Mouse (Mus musculus) olfactory bulb, adult 2 months (tissue): ENCODE results near the gene Pdzrn4. TPM values are rescaled to one million over a fixed set of nuclear protein-coding genes. Genes with fewer than 3 reads are reported as not detected.

Experiments used
- H3K27ac ChIP-seq: fragments of 200-500 bp; 2 replicates; pipeline ENCODE4 v1.5.1; 2012; ENCODE audit warnings: low read depth, low read length; ENCODE audit not compliant: insufficient read depth
- H3K4me1 ChIP-seq: fragments of 200-500 bp; 2 replicates; pipeline ENCODE4 v1.6.1; 2012; ENCODE audit warnings: low read length; ENCODE audit not compliant: control insufficient read depth, insufficient read depth
- H3K4me3 ChIP-seq: fragments of 200-500 bp; 2 replicates; pipeline ENCODE4 v1.5.1; 2012; ENCODE audit warnings: mild to moderate bottlenecking, low read depth, low read length, moderate library complexity; ENCODE audit not compliant: insufficient read depth
- CTCF ChIP-seq: fragments of 200-500 bp; IDR thresholded peaks from 2 replicates; pipeline ENCODE4 v1.5.1; 2012; ENCODE audit warnings: low read depth, mild to moderate bottlenecking, low read length, moderate library complexity; ENCODE audit not compliant: insufficient read depth
- POLR2A ChIP-seq: fragments of 200-500 bp; IDR thresholded peaks from 2 replicates; pipeline ENCODE4 v1.6.1; 2012; ENCODE audit warnings: mild to moderate bottlenecking, low read depth, low read length, moderate library complexity; ENCODE audit not compliant: insufficient read depth
- WGBS: fragments of 180-500 bp; shearing (Covaris S2); methylation state at CpG from one replicate; pipeline ENCODE4 v1.1.7; 2018; 5-methylcytosine and 5-hydroxymethylcytosine counted together
- polyA plus RNA-seq: library from polyadenylated mRNA; stranded (reverse); fragments of >200 nt; gene quantifications from 2 replicates; pipeline ENCODE4 v1.2.4, GENCODE M21; 2012; ENCODE audit warnings: low replicate concordance; ENCODE audit not compliant: missing spikeins, insufficient read depth, insufficient read length

Pdzrn4 gene
- polyA plus RNA-seq, 1 experiment = not detected

GRCm38 (mm10) chr15:92739887-92740286 is 343.2 kb downstream of the Pdzrn4 start:
- Histone ChIP-seq H3K4me3 (no peak overlapping the region), H3K27ac (no peak overlapping the region), H3K4me1 (peaks cover 4% of the 10 kb centered on the region)
- 92% methylated on average over 4 of the region's 4 CpGs for WGBS
- TF ChIP-seq CTCF (no peak), POLR2A (no peak)

DNA sequence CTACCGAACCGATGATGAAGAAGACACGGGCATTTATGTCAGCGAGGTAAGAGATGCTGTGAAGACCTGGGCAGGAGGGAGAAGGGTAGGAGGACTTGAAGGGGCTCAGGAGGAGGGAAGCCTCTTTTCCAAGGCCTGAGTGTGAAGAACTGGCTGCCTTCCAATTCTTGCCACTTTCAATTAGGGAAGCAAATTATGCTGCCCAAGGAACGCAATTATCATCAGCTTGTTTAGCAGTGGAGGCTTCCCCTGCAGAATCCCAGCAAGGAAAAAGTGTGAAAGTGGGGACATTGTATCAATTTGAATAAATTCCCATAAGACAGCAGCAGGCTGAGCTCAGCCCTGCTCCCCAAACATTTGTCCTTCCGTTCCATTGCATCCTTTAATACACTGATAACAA is 346.9 kb downstream of the Pdzrn4 start:
- no peak for TF ChIP-seq CTCF
- no peak for TF ChIP-seq POLR2A
- WGBS = 43% methylated on average over 6 of the region's 6 CpGs
- Histone ChIP-seq H3K4me1 (peaks cover 4% of the 10 kb centered on the region), H3K4me3 (no peak overlapping the region), H3K27ac (no peak overlapping the region)

DNA sequence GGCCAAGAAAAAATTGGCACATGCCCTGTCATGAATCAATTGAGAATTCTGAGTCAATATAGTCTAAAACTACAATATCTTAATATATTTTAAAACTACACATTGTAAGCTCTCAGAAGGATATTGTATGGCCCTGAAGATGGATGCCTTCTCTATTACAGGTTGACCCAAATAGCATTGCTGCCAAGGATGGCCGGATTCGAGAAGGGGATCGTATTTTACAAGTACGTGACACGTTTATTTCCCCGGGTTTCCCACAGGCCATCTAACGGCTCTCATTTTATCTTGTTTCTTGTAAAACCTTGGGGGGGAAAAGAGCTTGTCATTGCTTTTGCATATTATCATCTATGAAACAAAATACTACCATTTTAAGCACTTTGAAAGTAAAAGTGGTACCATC is 349.4 kb downstream of the Pdzrn4 start:
- Histone ChIP-seq H3K4me1 (peaks cover 4% of the 10 kb centered on the region), H3K4me3 (no peak overlapping the region), H3K27ac (no peak overlapping the region)
- TF ChIP-seq POLR2A (no peak), CTCF (no peak)
- WGBS = 97% methylated on average over 7 of the region's 7 CpGs

GRCm38 (mm10) chr15:92752167-92752566 is 355.5 kb downstream of the Pdzrn4 start:
- H3K4me3 ChIP-seq = no peak overlapping the region
- no peak overlapping the region for H3K27ac ChIP-seq
- no peak for TF ChIP-seq CTCF
- no peak for TF ChIP-seq POLR2A
- WGBS = 84% methylated on average over 17 of the region's 17 CpGs
- H3K4me1 ChIP-seq = no peaks in the 10 kb centered on the region

- Histone ChIP-seq H3K4me1 (no peaks in the 10 kb centered on the region), H3K4me3 (no peak overlapping the region), H3K27ac (no peak overlapping the region)
- TF ChIP-seq POLR2A = no peak
- TF ChIP-seq CTCF = no peak
- 94% methylated on average over 13 of the region's 13 CpGs for WGBS
These were observed 355.9 kb downstream of the Pdzrn4 start for GRCm38 (mm10) chr15:92752578-92752977.

DNA sequence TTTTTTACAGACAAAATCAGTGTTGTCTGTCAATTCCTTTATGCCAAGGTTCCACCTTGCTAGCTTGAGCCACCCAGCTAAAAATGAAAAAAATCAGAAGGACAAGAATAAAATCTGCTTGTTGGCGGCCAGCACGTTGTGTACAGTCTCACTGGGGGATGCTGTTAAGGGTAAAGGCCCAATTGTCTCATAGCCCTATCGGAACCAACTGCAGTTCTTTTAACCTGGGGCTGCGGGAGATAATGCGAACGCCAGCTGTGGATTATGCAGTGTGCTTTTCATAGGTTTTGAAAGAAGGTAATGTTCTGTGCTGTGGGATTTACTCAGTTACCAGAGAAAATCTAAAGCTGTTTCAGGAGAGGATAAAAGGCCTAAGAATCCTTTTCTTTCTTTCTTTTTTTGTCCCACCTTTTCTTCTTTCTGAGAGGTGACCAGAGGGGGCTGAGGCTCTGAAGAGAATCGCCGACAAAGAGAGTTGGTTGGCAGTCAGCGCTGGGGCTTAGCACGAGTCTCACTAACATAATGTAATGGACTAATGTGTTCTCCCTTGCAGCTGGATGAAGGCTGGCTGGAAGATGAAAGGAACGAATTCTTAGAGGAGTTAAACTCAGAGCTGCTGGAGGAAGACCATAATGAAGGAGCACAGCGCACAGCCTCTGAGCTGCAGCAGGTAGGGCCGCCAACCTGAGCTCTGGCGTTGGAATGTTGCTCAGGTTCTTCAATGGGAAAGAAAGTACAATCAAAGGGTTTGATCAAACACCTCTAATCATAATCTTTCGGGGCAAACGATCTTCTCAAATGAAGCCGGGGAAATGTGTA is 360.6 kb downstream of the Pdzrn4 start:
- Histone ChIP-seq H3K27ac (no peak overlapping the region), H3K4me1 (no peaks in the 10 kb centered on the region), H3K4me3 (no peak overlapping the region)
- TF ChIP-seq POLR2A = no peak
- TF ChIP-seq CTCF = no peak
- WGBS = 69% methylated on average over 17 of the region's 17 CpGs

DNA sequence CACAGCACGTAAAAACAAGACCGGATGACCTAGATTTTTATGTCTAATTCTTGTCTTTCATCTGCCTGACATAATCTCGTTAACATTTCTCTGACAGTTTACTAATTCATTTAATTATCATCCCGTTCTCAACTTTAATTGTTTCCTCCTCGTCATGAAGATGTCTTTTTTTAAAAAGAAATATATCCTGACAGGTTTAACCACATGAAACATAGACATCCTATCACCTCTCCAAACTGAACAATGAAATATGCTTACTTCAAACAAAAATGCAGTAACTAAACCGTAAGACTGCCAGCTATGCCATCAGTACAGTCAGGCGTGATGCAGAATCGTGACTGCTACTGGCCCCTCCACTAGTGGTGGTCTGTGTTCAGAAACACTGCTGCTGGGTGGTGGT is 362.3 kb downstream of the Pdzrn4 start:
- 86% methylated on average over 8 of the region's 8 CpGs for WGBS
- no peak overlapping the region for H3K27ac ChIP-seq
- TF ChIP-seq CTCF (no peak), POLR2A (no peak)
- no peak overlapping the region for H3K4me3 ChIP-seq
- no peaks in the 10 kb centered on the region for H3K4me1 ChIP-seq

- no peak overlapping the region for H3K4me3 ChIP-seq
- H3K4me1 ChIP-seq = no peaks in the 10 kb centered on the region
- WGBS = 84% methylated on average over 5 of the region's 5 CpGs
- TF ChIP-seq POLR2A = no peak
- no peak for TF ChIP-seq CTCF
- H3K27ac ChIP-seq = no peak overlapping the region
These were observed 366.6 kb downstream of the Pdzrn4 start for GRCm38 (mm10) chr15:92763303-92763702.

DNA sequence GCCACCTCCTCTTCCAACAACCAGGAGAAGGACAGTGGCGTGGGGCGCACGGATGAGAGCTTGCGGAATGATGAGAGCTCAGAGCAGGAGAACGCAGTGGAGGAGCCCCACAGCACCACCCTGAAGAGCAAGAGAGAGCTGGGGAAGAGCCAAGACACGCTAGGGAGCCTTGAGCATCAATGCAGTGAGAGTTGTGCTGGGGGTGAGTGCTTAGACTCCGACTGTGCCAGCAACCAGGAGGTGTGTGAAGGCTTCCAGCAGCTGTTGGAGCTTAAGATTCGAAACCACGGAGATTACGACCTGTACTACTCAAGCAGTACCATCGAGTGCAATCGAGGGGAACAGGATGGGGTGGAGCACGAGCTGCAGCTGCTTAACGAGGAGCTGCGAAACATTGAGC is 372.9 kb downstream of the Pdzrn4 start:
- Histone ChIP-seq H3K4me3 (0 out of 2 replicates have a peak overlapping the region, but pooled peaks have one; percentile 2), H3K4me1 (peaks cover 7% of the 10 kb centered on the region), H3K27ac (no peak overlapping the region; the same call in 1 of the 2 replicates)
- TF ChIP-seq CTCF (no peak), POLR2A (no peak)
- 40% methylated on average over 15 of the region's 15 CpGs for WGBS

GRCm38 (mm10) chr15:92788036-92788435 is 391.4 kb downstream of the Pdzrn4 start:
- TF ChIP-seq CTCF (no peak), POLR2A (no peak)
- H3K27ac ChIP-seq = no peak overlapping the region
- WGBS = 84% methylated on average over 14 of the region's 14 CpGs

More at GRCm38 (mm10) chr15:92788036-92788435, 391.4 kb downstream of the Pdzrn4 start:
- no peaks in the 10 kb centered on the region for H3K4me1 ChIP-seq
- H3K4me3 ChIP-seq = no peak overlapping the region
